Mouse (Mus musculus) cerebellum, postnatal 36 days (tissue): ENCODE measurements at regions not wholly inside any gene's neighbourhood (a gene's known extent, or its start where the extent isn't known, plus 50 kb on each side); places are given as distances from the start of the nearest gene placed in this dataset.
A peak's percentile ranks its signal among the peaks of the same experiment; 100 is the strongest.

Experiments
- DNase-seq, 2 experiments: peaks; one replicate each; pipeline ENCODE4 v3.0.0; 2021 to 2022; ENCODE audit warnings: mixed read lengths in 2 of 2

- no peak for DNase-seq
Observed at GRCm38 (mm10) chr10:126815730-126816129, 85.4 kb downstream of the Atp23 start.

- no peak for DNase-seq
Observed at GRCm38 (mm10) chr10:126814968-126815367, 86.2 kb downstream of the Atp23 start.

GRCm38 (mm10) chr10:126813051-126813593 lies 88.0 kb downstream of the Atp23 start:
- DNase-seq, result no peak

GRCm38 (mm10) chr10:126812243-126812755 lies 88.9 kb downstream of the Atp23 start:
- DNase-seq, result no peak

- DNase-seq, result no peak
Observed at GRCm38 (mm10) chr10:126810346-126811095, 90.6 kb downstream of the Atp23 start.

GRCm38 (mm10) chr10:126809587-126809986 lies 91.6 kb downstream of the Atp23 start:
- DNase-seq, result peak; percentile 16 to 21

- DNase-seq, result no peak
Observed at GRCm38 (mm10) chr10:126806881-126807280, 94.3 kb downstream of the Atp23 start.

- no peak for DNase-seq
Observed at GRCm38 (mm10) chr10:126802732-126803131, 98.4 kb downstream of the Atp23 start.

- no peak for DNase-seq
Observed at GRCm38 (mm10) chr10:126799393-126799792, 101.8 kb downstream of the Atp23 start.

- no peak for DNase-seq
Observed at GRCm38 (mm10) chr10:126793136-126793535, 108.0 kb downstream of the Atp23 start.

- no peak for DNase-seq
Observed at GRCm38 (mm10) chr10:126792371-126792835, 108.8 kb downstream of the Atp23 start.

- no peak for DNase-seq
Observed at GRCm38 (mm10) chr10:126788277-126788676, 112.9 kb downstream of the Atp23 start.

- DNase-seq, result no peak
Observed at GRCm38 (mm10) chr10:126783161-126783560, 118.0 kb downstream of the Atp23 start.

GRCm38 (mm10) chr10:126776603-126777002 lies 124.6 kb downstream of the Atp23 start:
- no peak for DNase-seq

GRCm38 (mm10) chr10:126775946-126776345 lies 125.2 kb downstream of the Atp23 start:
- DNase-seq, result no peak

- peak; percentile 6 to 8 for DNase-seq
Observed at GRCm38 (mm10) chr10:126770446-126771020, 130.6 kb downstream of the Atp23 start.

GRCm38 (mm10) chr10:126765648-126766047 lies 135.5 kb downstream of the Atp23 start:
- DNase-seq, result no peak

- DNase-seq, result no peak
Observed at GRCm38 (mm10) chr10:126764740-126765139, 136.4 kb downstream of the Atp23 start.

- DNase-seq, result no peak
Observed at GRCm38 (mm10) chr10:126763976-126764375, 137.2 kb downstream of the Atp23 start.

- no peak for DNase-seq
Observed at GRCm38 (mm10) chr10:126758682-126759081, 142.5 kb downstream of the Atp23 start.

- no peak for DNase-seq
Observed at GRCm38 (mm10) chr10:126753201-126753600, 148.0 kb downstream of the Atp23 start.

GRCm38 (mm10) chr10:126752699-126753098 lies 148.5 kb downstream of the Atp23 start:
- DNase-seq, result peak in 1 of 2 experiments; percentile 3

- DNase-seq, result no peak
Observed at GRCm38 (mm10) chr10:126748696-126749466, 152.3 kb downstream of the Atp23 start.
